Mouse (Mus musculus) CH12.LX (cell line): Measurements from ENCODE around the gene Nectin2. TPM values are rescaled to one million over a fixed set of nuclear protein-coding genes. Genes with fewer than 3 reads are reported as not detected.

ENCODE experiments used
- DNase-seq: peaks from one replicate; pipeline ENCODE4 v3.0.0-alpha.2; 2013; ENCODE audit errors: extremely low read depth
- H3K27ac ChIP-seq: 2 replicates; pipeline ENCODE4 v1.5.1; 2012; ENCODE audit warnings: low read depth, mild to moderate bottlenecking, control low read depth, moderate library complexity; ENCODE audit not compliant: insufficient read depth
- H3K27me3 ChIP-seq: replicated peaks from 2 replicates; pipeline ENCODE3; 2012; ENCODE audit warnings: inconsistent platforms
- H3K36me3 ChIP-seq, 2 experiments: replicated peaks in 1 of 2; 2 replicates each; pipeline versions ENCODE3 to v1.6.1; 2012; ENCODE audit warnings: inconsistent platforms in 1 of 2, low read length in 1 of 2, mild to moderate bottlenecking in 1 of 2, mixed read lengths in 1 of 2, moderate library complexity in 1 of 2; ENCODE audit not compliant: control insufficient read depth in 1 of 2, insufficient read depth in 1 of 2
- H3K4me1 ChIP-seq, 2 experiments: 2 replicates each; pipeline ENCODE4 v1.6.1; 2012; ENCODE audit warnings: inconsistent platforms in 1 of 2, moderate library complexity in 1 of 2; ENCODE audit not compliant: insufficient read depth in 2 of 2, control insufficient read depth in 1 of 2
- H3K4me2 ChIP-seq: 2 replicates; pipeline ENCODE4 v1.6.1; 2012; ENCODE audit warnings: low read depth, mild to moderate bottlenecking, control low read depth; ENCODE audit not compliant: poor library complexity, insufficient read depth, severe bottlenecking
- H3K4me3 ChIP-seq, 3 experiments: fragments of 150-350 bp in 1 of 3; sonication (generic) in 1 of 3; replicated peaks in 1 of 3; 2 replicates each; pipeline versions ENCODE3 to v1.5.1; 2011 to 2012; ENCODE audit warnings: low read depth in 2 of 3, low read length in 2 of 3, mild to moderate bottlenecking in 2 of 3, moderate library complexity in 2 of 3, control low read depth in 1 of 3, improper control_type of control experiment in 1 of 3, inconsistent platforms in 1 of 3, mixed read lengths in 1 of 3; ENCODE audit not compliant: poor library complexity in 1 of 3
- H3K79me2 ChIP-seq: replicated peaks from 2 replicates; pipeline ENCODE4 v1.6.1; 2012; ENCODE audit warnings: mild to moderate bottlenecking, moderate library complexity; ENCODE audit not compliant: control insufficient read depth, poor library complexity, insufficient read depth, severe bottlenecking; ENCODE audit errors: extremely low read depth
- H3K9ac ChIP-seq: 2 replicates; pipeline ENCODE4 v1.6.1; 2012; ENCODE audit warnings: low read depth, mild to moderate bottlenecking, control low read depth, moderate library complexity; ENCODE audit not compliant: insufficient read depth
- H3K9me3 ChIP-seq: replicated peaks from 2 replicates; pipeline ENCODE3; 2012; ENCODE audit warnings: low read length, inconsistent platforms, mixed read lengths
- BHLHE40 ChIP-seq: IDR thresholded peaks from 2 replicates; pipeline ENCODE4 v1.6.1; 2011; ENCODE audit warnings: mild to moderate bottlenecking, low read depth, low read length, improper control_type of control experiment
- CHD1 ChIP-seq: IDR thresholded peaks from 2 replicates; pipeline ENCODE4 v1.6.1; 2012; ENCODE audit warnings: low read depth, low read length, improper control_type of control experiment, inconsistent platforms
- CHD2 ChIP-seq: IDR thresholded peaks from 2 replicates; pipeline ENCODE4 v1.6.1; 2011; ENCODE audit warnings: low read length, improper control_type of control experiment
- CTCF ChIP-seq, 2 experiments: IDR thresholded peaks in 1 of 2; conservative IDR thresholded peaks in 1 of 2; 2 replicates each; pipeline ENCODE4 v1.5.1; 2011 to 2012; ENCODE audit warnings: low read depth in 2 of 2, low read length in 2 of 2, improper control_type of control experiment in 1 of 2, inconsistent platforms in 1 of 2, mild to moderate bottlenecking in 1 of 2, moderate library complexity in 1 of 2
- E2F4 ChIP-seq: IDR thresholded peaks from 2 replicates; pipeline ENCODE4 v1.6.1; 2011; ENCODE audit warnings: low read depth, low read length, improper control_type of control experiment; ENCODE audit not compliant: insufficient replicate concordance
- EP300 ChIP-seq: IDR thresholded peaks from 2 replicates; pipeline ENCODE4 v1.6.1; 2011; ENCODE audit warnings: low read length, improper control_type of control experiment
- ETS1 ChIP-seq: conservative IDR thresholded peaks from 2 replicates; pipeline ENCODE4 v1.6.1; 2012; ENCODE audit warnings: low read depth, mild to moderate bottlenecking, inconsistent platforms, low read length, improper control_type of control experiment, moderate library complexity
- GABPA ChIP-seq: IDR thresholded peaks from 2 replicates; pipeline ENCODE4 v1.6.1; 2012; ENCODE audit warnings: low read depth, low read length, improper control_type of control experiment, inconsistent platforms; ENCODE audit not compliant: insufficient replicate concordance
- HCFC1 ChIP-seq: IDR thresholded peaks from 2 replicates; pipeline ENCODE4 v1.6.1; 2012; ENCODE audit warnings: low read depth, mild to moderate bottlenecking, inconsistent platforms, low read length, improper control_type of control experiment
- IRF4 ChIP-seq: IDR thresholded peaks from 2 replicates; pipeline ENCODE4 v1.6.1; 2014; ENCODE audit warnings: low read depth, mild to moderate bottlenecking, inconsistent platforms, low read length, improper control_type of control experiment
- KAT2A ChIP-seq: IDR thresholded peaks from 2 replicates; pipeline ENCODE4 v1.6.1; 2012; ENCODE audit warnings: low read length, improper control_type of control experiment, inconsistent platforms; ENCODE audit not compliant: insufficient replicate concordance
- MAFK ChIP-seq: IDR thresholded peaks from 2 replicates; pipeline ENCODE4 v1.6.1; 2011; ENCODE audit warnings: low read length, improper control_type of control experiment; ENCODE audit not compliant: insufficient replicate concordance
- MAX ChIP-seq: IDR thresholded peaks from 2 replicates; pipeline ENCODE4 v1.6.1; 2011; ENCODE audit warnings: low read length, improper control_type of control experiment
- MAZ ChIP-seq: IDR thresholded peaks from 2 replicates; pipeline ENCODE4 v1.6.1; 2012; ENCODE audit warnings: low read depth, mild to moderate bottlenecking, inconsistent platforms, low read length, improper control_type of control experiment, moderate library complexity
- MXI1 ChIP-seq: IDR thresholded peaks from 2 replicates; pipeline ENCODE4 v1.6.1; 2011; ENCODE audit warnings: mild to moderate bottlenecking, low read depth, low read length, improper control_type of control experiment
- MYC ChIP-seq: IDR thresholded peaks from 2 replicates; pipeline ENCODE4 v1.6.1; 2011; ENCODE audit warnings: low read depth, mild to moderate bottlenecking, improper control_type of control experiment, low read length
- POLR2A ChIP-seq: IDR thresholded peaks from 2 replicates; pipeline ENCODE4 v1.6.1; 2011; ENCODE audit warnings: low read depth, mild to moderate bottlenecking, improper control_type of control experiment, low read length
- RAD21 ChIP-seq: IDR thresholded peaks from 2 replicates; pipeline ENCODE4 v1.6.1; 2011; ENCODE audit warnings: low read depth, mild to moderate bottlenecking, low read length, improper control_type of control experiment, moderate library complexity
- RCOR1 ChIP-seq: conservative IDR thresholded peaks from 2 replicates; pipeline ENCODE4 v1.6.1; 2012; ENCODE audit warnings: low read depth, mild to moderate bottlenecking, inconsistent platforms, low read length, improper control_type of control experiment
- SIN3A ChIP-seq: IDR thresholded peaks from 2 replicates; pipeline ENCODE4 v1.6.1; 2012; ENCODE audit warnings: low read length, improper control_type of control experiment, inconsistent platforms
- SMC3 ChIP-seq: IDR thresholded peaks from 2 replicates; pipeline ENCODE4 v1.6.1; 2011; ENCODE audit warnings: low read depth, low read length, improper control_type of control experiment
- TBP ChIP-seq: conservative IDR thresholded peaks from 2 replicates; pipeline ENCODE4 v1.6.1; 2011; ENCODE audit warnings: low read depth, low read length, improper control_type of control experiment
- USF1 ChIP-seq: IDR thresholded peaks from 2 replicates; pipeline ENCODE4 v1.6.1; 2014; ENCODE audit warnings: low read depth, mild to moderate bottlenecking, inconsistent platforms, low read length, improper control_type of control experiment
- ZKSCAN1 ChIP-seq: IDR thresholded peaks from 2 replicates; pipeline ENCODE4 v1.6.1; 2012; ENCODE audit warnings: low read depth, inconsistent platforms, low read length, improper control_type of control experiment, borderline replicate concordance
- ZMIZ1 ChIP-seq: IDR thresholded peaks from 2 replicates; pipeline ENCODE4 v1.6.1; 2012; ENCODE audit warnings: low read depth, mild to moderate bottlenecking, inconsistent platforms, low read length, improper control_type of control experiment
- ZNF384 ChIP-seq: IDR thresholded peaks from 2 replicates; pipeline ENCODE4 v1.6.1; 2012; ENCODE audit warnings: low read depth, low read length, improper control_type of control experiment, inconsistent platforms
- dilution Hi-C: fragments of 300-500 bp; cut with MboI; formaldehyde crosslinking; loops from 2 replicates; pipeline ENCODE4 v1.14.3; 2020; ENCODE audit warnings: low sequenced_read_pairs; ENCODE audit not compliant: extremely low pct_unique_long_range_greater_than_20kb, extremely low pct_ligation_motif_present
- in situ Hi-C: fragments of 300-500 bp; cut with MboI; formaldehyde crosslinking; loops from 3 replicates; pipeline ENCODE4 v1.14.3; 2019; ENCODE audit warnings: low sequenced_read_pairs, low pct_ligation_motif_present, low pct_unique_long_range_greater_than_20kb, mixed read lengths
- polyA plus RNA-seq: library from polyadenylated mRNA; unstranded; fragments of >175 nt; gene quantifications from 2 replicates; pipeline ENCODE4 v1.2.1, GENCODE M21; 2012; ENCODE audit warnings: low read depth; ENCODE audit not compliant: insufficient read length
- total RNA-seq, 2 experiments: library from RNA; depleted of rRNA; stranded (reverse); fragments of 300-350 nt in 1 of 2; fragments of >200 nt in 1 of 2; gene quantifications; 2 replicates each; pipeline ENCODE4 v1.2.3; 2012 to 2014

Nectin2 gene
- total and polyA plus RNA-seq, 3 experiments = 3.0 to 14.1 (median 6.3) TPM

GRCm38 (mm10) chr7:19783630-19784029, 33.3 kb upstream of the Nectin2 start:
- H3K36me3 ChIP-seq = peaks cover 2 to 32% of the 10 kb centered on the region in 2 experiments
- dilution Hi-C loops = no loop called here
- no peak overlapping the region for H3K4me3 ChIP-seq
- TF ChIP-seq KAT2A (no peak), RCOR1 (no peak)
- TF ChIP-seq, all 38 proteins: peak for 0
- no peaks in the 10 kb centered on the region for H3K79me2 ChIP-seq
- H3K27ac ChIP-seq = no peak overlapping the region
- H3K4me1 ChIP-seq = peaks cover 0 to 20% of the 10 kb centered on the region in 2 experiments; a peak in 2 of 4 replicates
- H3K9me3 ChIP-seq = peaks cover 14% of the 10 kb centered on the region
- H3K9ac ChIP-seq = no peak overlapping the region
- H3K4me2 ChIP-seq = no peak overlapping the region
- H3K27me3 ChIP-seq = no peaks in the 10 kb centered on the region
- in situ Hi-C loops = no loop called here
- DNase-seq = no peak

- dilution Hi-C loops (no loop called here), in situ Hi-C loops (no loop called here)
- Histone ChIP-seq H3K4me2 (no peak overlapping the region), H3K27me3 (no peaks in the 10 kb centered on the region), H3K79me2 (no peaks in the 10 kb centered on the region), H3K9me3 (peaks cover 9% of the 10 kb centered on the region), H3K9ac (no peak overlapping the region), H3K27ac (no peak overlapping the region), H3K36me3 (peaks cover 2 to 26% of the 10 kb centered on the region in 2 experiments), H3K4me1 (peaks cover 0 to 20% of the 10 kb centered on the region in 2 experiments; a peak in 2 of 4 replicates), H3K4me3 (no peak overlapping the region)
- no peak for DNase-seq
- TF ChIP-seq CHD1 (no peak), ZKSCAN1 (no peak), RAD21 (peak; percentile 37), MAFK (no peak), MAX (no peak), SMC3 (peak; percentile 44), POLR2A (no peak), IRF4 (no peak), GABPA (no peak), SIN3A (no peak), ZMIZ1 (no peak), CTCF (conservative IDR thresholded peaks at IDR 0.05 in 1 of 2, IDR thresholded peaks at IDR 0.05 in 1 of 2; ENCODE audit: low read depth in 2 of 2, low read length in 2 of 2) (peak; percentile 44 to 59; a peak in 3 of 4 replicates)
These were observed 32.4 kb upstream of the Nectin2 start for GRCm38 (mm10) chr7:19782645-19783044.

GRCm38 (mm10) chr7:19781741-19782140, 31.5 kb upstream of the Nectin2 start:
- H3K27me3 ChIP-seq = no peaks in the 10 kb centered on the region
- in situ Hi-C loops (no loop called here), dilution Hi-C loops (no loop called here)
- DNase-seq = no peak
- no peak overlapping the region for H3K4me3 ChIP-seq
- H3K4me1 ChIP-seq = peaks cover 0 to 17% of the 10 kb centered on the region in 2 experiments; a peak in 2 of 4 replicates
- no peaks in the 10 kb centered on the region for H3K79me2 ChIP-seq
- peaks cover 2 to 26% of the 10 kb centered on the region in 2 experiments for H3K36me3 ChIP-seq
- H3K9me3 ChIP-seq = peaks cover 9% of the 10 kb centered on the region
- no peak overlapping the region for H3K27ac ChIP-seq
- H3K9ac ChIP-seq = no peak overlapping the region
- H3K4me2 ChIP-seq = no peak overlapping the region
- no peak for TF ChIP-seq EP300
- no peak for TF ChIP-seq ZNF384
- no peak for TF ChIP-seq KAT2A
- TF ChIP-seq E2F4 = no peak
- no peak for TF ChIP-seq POLR2A
- TF ChIP-seq CHD2 = no peak
- TF ChIP-seq TBP = no peak
- TF ChIP-seq RCOR1 = no peak
- no peak for TF ChIP-seq MAX
- TF ChIP-seq HCFC1 = no peak
- no peak for TF ChIP-seq MAZ
- no peak for TF ChIP-seq BHLHE40
- TF ChIP-seq MYC = no peak
- TF ChIP-seq SMC3 = no peak
- no peak for TF ChIP-seq RAD21
- TF ChIP-seq MXI1 = no peak
- TF ChIP-seq ETS1 = no peak
- no peak for TF ChIP-seq USF1
- TF ChIP-seq, all 38 proteins: peak for 0
